Mouse (Mus musculus): ENCODE results near the gene Acp4. TPM values are rescaled to one million over a fixed set of nuclear protein-coding genes. Genes with fewer than 3 reads are reported as not detected.
A peak's percentile ranks its signal among the peaks of the same experiment; 100 is the strongest.
"Not testable (repeated sequence)": the region's sequence is repeated elsewhere in the genome, so short reads cannot be mapped to it uniquely, and the experiment has no call there.

Acp4 gene
- polyA plus RNA-seq, 1 experiment from 2014 or later = not detected

- Histone ChIP-seq H3K9ac (no peak overlapping the region), H3K36me3 (no peaks in the 10 kb centered on the region), H3K27ac (ENCODE audit: poor library complexity, severe bottlenecking) (no peak overlapping the region), H3K4me3 (no peak overlapping the region), H3K27me3 (replicated peaks) (peaks cover 62% of the 10 kb centered on the region), H3K9me3 (replicated peaks) (no peaks in the 10 kb centered on the region), H3K4me2 (peak overlapping the region; percentile 47), H3K4me1 (replicated peaks) (0 out of 2 replicates have a peak, but pooled peaks cover 3% of the 10 kb centered on the region)
- WGBS = 4% methylated on average over 34 of the region's 34 CpGs
- 0 out of 2 replicates have a peak, but pooled peaks have one; percentile 4 for ATAC-seq (ENCODE audit: insufficient number of reproducible peaks, low FRiP score)
Measured at GRCm38 (mm10) chr7:44262791-44263643, 5.8 kb upstream of the Acp4 start.

DNA sequence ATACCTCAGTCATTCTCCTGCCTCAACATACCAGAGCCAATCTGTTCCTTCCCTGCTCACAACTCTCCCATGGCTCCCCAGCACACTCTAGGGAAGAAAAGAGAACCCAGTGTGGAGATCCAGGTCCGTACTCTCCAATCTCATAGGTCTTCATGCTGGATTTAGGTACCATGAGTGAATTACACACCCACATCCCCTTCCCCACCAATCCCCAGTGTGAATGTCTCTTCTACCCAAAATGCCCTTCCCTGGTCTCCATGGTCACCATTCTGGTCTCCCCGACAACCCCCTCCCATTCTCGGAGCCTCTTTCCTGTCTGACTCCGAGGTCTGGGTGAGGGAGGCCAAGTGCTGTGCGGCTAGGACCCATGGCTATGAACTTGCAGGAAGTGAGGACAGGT lies 4.0 kb upstream of the Acp4 start, which contains the start of gene Gm15517:
TSS of gene Gm15517 (plus strand) at position 301 of the 400 bp plus-strand sequence.
- no peak within 1 kb of the TSS for H3K4me2 ChIP-seq

GRCm38 (mm10) chr7:44260410-44260809 lies 3.2 kb upstream of the Acp4 start:
- peaks cover 44% of the 10 kb centered on the region for H3K27me3 ChIP-seq (replicated peaks)
- no peak overlapping the region for H3K4me3 ChIP-seq
- no peak for ATAC-seq (ENCODE audit: insufficient number of reproducible peaks, low FRiP score)
- H3K9ac ChIP-seq = no peak overlapping the region
- WGBS = 63% methylated on average over 6 of the region's 6 CpGs
- no peaks in the 10 kb centered on the region for H3K36me3 ChIP-seq
- H3K9me3 ChIP-seq (replicated peaks) = no peaks in the 10 kb centered on the region
- H3K4me2 ChIP-seq = no peak overlapping the region
- H3K4me1 ChIP-seq (replicated peaks) = 0 out of 2 replicates have a peak, but pooled peaks cover 3% of the 10 kb centered on the region
- H3K27ac ChIP-seq (ENCODE audit: poor library complexity, severe bottlenecking) = no peak overlapping the region

More for the DNA sequence above, 4.0 kb upstream of the Acp4 start, which contains the start of gene Gm15517:
- 58% methylated on average over 5 of the region's 5 CpGs for WGBS
- H3K27me3 ChIP-seq (replicated peaks) = peaks cover 50% of the 10 kb centered on the region
- H3K9me3 ChIP-seq (replicated peaks) = no peaks in the 10 kb centered on the region
- no peak within 1 kb of the TSS for H3K27ac ChIP-seq (ENCODE audit: poor library complexity, severe bottlenecking)
- no peak within 1 kb of the TSS for H3K9ac ChIP-seq
- no peak within 1 kb of the TSS for H3K4me3 ChIP-seq
- H3K4me1 ChIP-seq (replicated peaks) = 0 out of 2 replicates have a peak, but pooled peaks cover 3% of the 10 kb centered on the region
- no peaks in the 10 kb centered on the region for H3K36me3 ChIP-seq
- ATAC-seq (ENCODE audit: insufficient number of reproducible peaks, low FRiP score) = no peak

- Histone ChIP-seq H3K4me1 (replicated peaks) (peaks cover 19% of the 10 kb centered on the region), H3K27me3 (replicated peaks) (no peaks in the 10 kb centered on the region), H3K4me2 (no peak overlapping the region), H3K9me3 (replicated peaks) (no peaks in the 10 kb centered on the region), H3K4me3 (no peak overlapping the region), H3K27ac (ENCODE audit: poor library complexity, severe bottlenecking) (0 out of 2 replicates have a peak overlapping the region, but pooled peaks have one; percentile 0), H3K36me3 (peaks cover 40% of the 10 kb centered on the region), H3K9ac (no peak overlapping the region)
- ATAC-seq (ENCODE audit: insufficient number of reproducible peaks, low FRiP score) = no peak
- WGBS = 66% methylated on average over 6 of the region's 6 CpGs
Measured at GRCm38 (mm10) chr7:44254930-44255329, 2.2 kb downstream of the Acp4 start.

- no peak overlapping the region for H3K4me2 ChIP-seq
- H3K27me3 ChIP-seq (replicated peaks) = no peaks in the 10 kb centered on the region
- H3K36me3 ChIP-seq = peaks cover 58% of the 10 kb centered on the region
- H3K4me3 ChIP-seq = no peak overlapping the region
- H3K9ac ChIP-seq = peak overlapping the region; percentile 41; the same call in 1 of the 2 replicates
- no peaks in the 10 kb centered on the region for H3K9me3 ChIP-seq (replicated peaks)
- WGBS = 66% methylated on average over 15 of the region's 15 CpGs
- ATAC-seq (ENCODE audit: insufficient number of reproducible peaks, low FRiP score) = no peak
- peaks cover 31% of the 10 kb centered on the region for H3K4me1 ChIP-seq (replicated peaks)
- H3K27ac ChIP-seq (ENCODE audit: poor library complexity, severe bottlenecking) = no peak overlapping the region
Measured at GRCm38 (mm10) chr7:44253023-44253616, 4.1 kb downstream of the Acp4 start.

GRCm38 (mm10) chr7:44250732-44251275 lies 6.4 kb downstream of the Acp4 start:
- peaks cover 61% of the 10 kb centered on the region for H3K36me3 ChIP-seq
- ATAC-seq (ENCODE audit: insufficient number of reproducible peaks, low FRiP score); H3K27ac ChIP-seq (ENCODE audit: poor library complexity, severe bottlenecking); H3K4me2 ChIP-seq; H3K9me3 ChIP-seq (replicated peaks); H3K27me3 ChIP-seq (replicated peaks); H3K4me3 ChIP-seq: not testable (repeated sequence)
- WGBS = 88% methylated on average over 17 of the region's 17 CpGs
- H3K4me1 ChIP-seq (replicated peaks) = peaks cover 39% of the 10 kb centered on the region
- H3K9ac ChIP-seq = 0 out of 2 replicates have a peak overlapping the region, but pooled peaks have one; percentile 2

GRCm38 (mm10) chr7:44249248-44249647 lies 7.9 kb downstream of the Acp4 start:
- Histone ChIP-seq H3K27ac (ENCODE audit: poor library complexity, severe bottlenecking) (no peak overlapping the region), H3K4me1 (replicated peaks) (peaks cover 41% of the 10 kb centered on the region), H3K4me2 (no peak overlapping the region), H3K9me3 (replicated peaks) (no peaks in the 10 kb centered on the region), H3K4me3 (no peak overlapping the region), H3K36me3 (peaks cover 60% of the 10 kb centered on the region), H3K9ac (no peak overlapping the region), H3K27me3 (replicated peaks) (no peaks in the 10 kb centered on the region)
- no peak for ATAC-seq (ENCODE audit: insufficient number of reproducible peaks, low FRiP score)
- WGBS = 90% methylated on average over 4 of the region's 4 CpGs

DNA sequence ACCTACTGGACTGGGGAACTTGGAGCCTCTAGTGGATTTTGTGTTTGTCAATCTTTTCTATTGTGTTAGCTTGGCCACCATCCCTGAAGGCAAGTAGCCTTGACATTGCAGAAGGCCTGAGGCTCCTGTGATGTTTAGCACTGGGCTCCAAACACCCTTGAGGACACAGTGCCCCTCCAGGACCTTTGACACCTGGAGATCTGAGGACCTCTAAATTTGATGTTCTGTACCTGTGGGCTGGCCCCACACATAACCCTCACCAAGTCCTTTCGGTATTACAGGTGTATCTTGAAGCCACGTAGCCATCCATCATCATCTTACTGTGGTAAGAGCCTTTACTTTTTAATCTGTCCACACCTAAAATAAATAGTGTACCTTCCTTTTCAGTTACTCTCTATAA lies 9.2 kb downstream of the Acp4 start:
- Histone ChIP-seq H3K4me1 (replicated peaks) (peaks cover 37% of the 10 kb centered on the region), H3K36me3 (peaks cover 47% of the 10 kb centered on the region), H3K9me3 (replicated peaks) (0 out of 2 replicates have a peak, but pooled peaks cover 3% of the 10 kb centered on the region), H3K4me3 (peak overlapping the region; percentile 89), H3K27me3 (replicated peaks) (no peaks in the 10 kb centered on the region), H3K4me2 (peak overlapping the region; percentile 81), H3K27ac (ENCODE audit: poor library complexity, severe bottlenecking) (no peak overlapping the region), H3K9ac (peak overlapping the region; percentile 92)
- WGBS = 92% methylated on average over 2 of the region's 2 CpGs
- no peak for ATAC-seq (ENCODE audit: insufficient number of reproducible peaks, low FRiP score)

DNA sequence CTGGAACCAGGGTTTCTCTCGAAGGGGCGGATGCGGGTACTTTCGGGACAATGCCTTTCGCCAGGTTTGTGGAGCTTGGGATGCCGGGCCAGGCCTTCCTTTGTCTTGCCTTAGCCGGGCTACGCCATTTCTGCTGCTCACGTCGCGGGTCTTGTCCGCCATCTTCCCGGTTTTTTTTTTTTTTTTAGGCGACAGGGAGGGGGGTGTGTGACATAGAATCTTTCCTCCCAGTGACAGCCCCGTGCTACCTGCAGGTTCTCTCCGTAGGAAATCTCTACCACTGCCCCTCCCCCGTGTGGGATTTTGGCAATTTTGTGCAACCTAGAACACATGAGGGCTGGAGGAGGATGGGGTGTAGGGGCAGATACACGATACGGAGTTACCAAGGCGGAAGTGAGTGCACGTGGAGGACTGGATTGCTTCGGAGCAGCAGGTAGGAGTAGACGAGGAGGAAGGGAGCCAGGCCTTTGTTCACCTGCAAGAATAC lies 10.2 kb downstream of the Acp4 start:
- 0 out of 2 replicates have a peak, but pooled peaks cover 3% of the 10 kb centered on the region for H3K9me3 ChIP-seq (replicated peaks)
- peak overlapping the region; percentile 93 for H3K27ac ChIP-seq (ENCODE audit: poor library complexity, severe bottlenecking)
- under 1% methylated on average over 22 of the region's 23 CpGs for WGBS
- H3K36me3 ChIP-seq = peaks cover 38% of the 10 kb centered on the region
- peak overlapping the region; percentile 92 for H3K9ac ChIP-seq
- peak; percentile 15 for ATAC-seq (ENCODE audit: insufficient number of reproducible peaks, low FRiP score)
- H3K27me3 ChIP-seq (replicated peaks) = no peaks in the 10 kb centered on the region
- H3K4me2 ChIP-seq = peak overlapping the region; percentile 81
- peaks cover 28% of the 10 kb centered on the region for H3K4me1 ChIP-seq (replicated peaks)
- peak overlapping the region; percentile 89 for H3K4me3 ChIP-seq

DNA sequence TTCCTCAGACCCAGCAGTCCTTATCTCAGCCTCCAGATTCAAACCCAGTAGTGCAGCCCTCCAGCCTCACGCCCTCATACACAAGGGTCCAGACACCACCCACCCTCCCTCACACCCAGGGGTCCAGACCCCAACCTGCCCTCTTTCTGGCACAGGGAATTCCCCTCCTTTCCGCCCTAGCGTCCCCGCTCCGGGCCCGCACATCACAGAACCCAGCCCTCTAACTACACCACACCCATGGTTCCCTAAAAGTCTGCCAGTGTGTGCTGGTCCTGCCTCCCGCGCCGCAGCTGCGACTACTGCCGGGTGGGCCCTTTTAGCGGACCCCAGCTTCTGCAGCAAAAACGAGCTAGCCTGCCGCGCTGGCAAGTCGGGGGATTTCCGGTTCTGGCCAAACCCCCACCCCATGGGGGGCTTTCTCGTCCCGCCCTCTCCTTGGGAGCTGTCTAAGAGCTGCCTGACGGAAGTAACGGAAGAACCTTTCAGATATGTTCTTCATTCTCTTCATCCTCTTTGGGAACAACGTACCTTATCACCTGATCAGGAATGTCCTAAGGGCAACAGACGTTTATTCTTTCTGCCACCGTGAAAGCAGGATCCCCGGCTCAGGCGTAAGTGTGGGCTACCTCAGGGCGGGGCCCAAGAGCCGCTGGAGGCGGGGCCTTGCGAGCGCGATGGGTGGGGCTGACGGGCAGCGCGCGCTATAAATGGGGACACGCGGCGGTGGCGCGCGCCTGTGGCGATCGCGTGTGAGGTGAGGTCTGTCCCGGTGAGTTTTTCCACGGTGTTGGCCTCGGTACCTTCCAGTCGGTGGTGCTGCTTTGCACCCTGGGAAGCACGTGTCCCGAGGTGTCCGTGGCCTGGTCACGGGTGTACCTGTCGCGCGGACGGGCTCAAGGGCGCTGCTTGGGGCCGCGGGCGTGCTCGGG lies 10.9 kb downstream of the Acp4 start, which contains the start of the genes 1700028J19Rik and 2410002F23Rik:
TSS of gene 1700028J19Rik (minus strand) at position 641 of the 929 bp plus-strand sequence.
TSS of gene 2410002F23Rik (plus strand) at position 668 of the 929 bp plus-strand sequence.
- H3K9me3 ChIP-seq (replicated peaks) = 0 out of 2 replicates have a peak, but pooled peaks cover 3% of the 10 kb centered on the region
- WGBS = under 1% methylated on average over 62 of the region's 62 CpGs
- H3K4me1 ChIP-seq (replicated peaks) = peaks cover 28% of the 10 kb centered on the region
- H3K27me3 ChIP-seq (replicated peaks) = no peaks in the 10 kb centered on the region
- H3K27ac ChIP-seq (ENCODE audit: poor library complexity, severe bottlenecking) = peak within 1 kb of the TSS; percentile 93
- H3K9ac ChIP-seq = peak within 1 kb of the TSS; percentile 92
- peak within 1 kb of the TSS; percentile 81 for H3K4me2 ChIP-seq
- H3K4me3 ChIP-seq = peak within 1 kb of the TSS; percentile 89
- ATAC-seq (ENCODE audit: insufficient number of reproducible peaks, low FRiP score) = peak; percentile 92
- peaks cover 33% of the 10 kb centered on the region for H3K36me3 ChIP-seq

All from heart, embryonic 12.5 days (tissue).